Mouse (Mus musculus) MEL (cell line): ENCODE data around the gene Zmat5. TPM values are rescaled to one million over a fixed set of nuclear protein-coding genes. Genes with fewer than 3 reads are reported as not detected.

ENCODE experiments used
- DNase-seq: peaks from one replicate; pipeline ENCODE4 v3.0.0; 2011; ENCODE audit warnings: low read depth, low spot score
- H3K27ac ChIP-seq: 2 replicates; pipeline ENCODE4 v1.5.1; 2012; ENCODE audit warnings: low read depth, mild to moderate bottlenecking, control low read depth, low read length, moderate library complexity; ENCODE audit not compliant: control insufficient read depth
- H3K27me3 ChIP-seq, 2 experiments: fragments of 150-350 bp in 1 of 2; sonication (generic) in 1 of 2; 2 replicates each; pipeline ENCODE4 v1.6.1; 2012; ENCODE audit warnings: low read length in 2 of 2, mild to moderate bottlenecking in 2 of 2, improper control_type of control experiment in 1 of 2, moderate library complexity in 1 of 2; ENCODE audit not compliant: insufficient read depth in 2 of 2, control insufficient read depth in 1 of 2
- H3K36me3 ChIP-seq, 2 experiments: 2 replicates each; pipeline ENCODE4 v1.6.1; 2012 to 2014; ENCODE audit warnings: low read length in 2 of 2, improper control_type of control experiment in 1 of 2, inconsistent platforms in 1 of 2, mild to moderate bottlenecking in 1 of 2; ENCODE audit not compliant: insufficient read depth in 2 of 2, control insufficient read depth in 1 of 2
- H3K4me1 ChIP-seq, 2 experiments: fragments of 150-350 bp in 1 of 2; sonication (generic) in 1 of 2; 2 replicates each; pipeline ENCODE4 v1.6.1; 2012; ENCODE audit warnings: low read length in 2 of 2, improper control_type of control experiment in 1 of 2, mild to moderate bottlenecking in 1 of 2; ENCODE audit not compliant: insufficient read depth in 2 of 2, control insufficient read depth in 1 of 2
- H3K4me3 ChIP-seq, 2 experiments: fragments of 150-350 bp in 1 of 2; sonication (generic) in 1 of 2; 2 replicates each; pipeline ENCODE4 v1.5.1; 2012; ENCODE audit warnings: low read depth in 2 of 2, low read length in 2 of 2, mild to moderate bottlenecking in 2 of 2, moderate library complexity in 2 of 2, control low read depth in 1 of 2, improper control_type of control experiment in 1 of 2; ENCODE audit not compliant: control insufficient read depth in 1 of 2, insufficient read depth in 1 of 2
- H3K79me2 ChIP-seq: 2 replicates; pipeline ENCODE4 v1.6.1; 2012; ENCODE audit warnings: mild to moderate bottlenecking, low read length, moderate library complexity; ENCODE audit not compliant: control insufficient read depth, poor library complexity, insufficient read depth
- H3K9ac ChIP-seq: 2 replicates; pipeline ENCODE4 v1.6.1; 2012; ENCODE audit warnings: low read depth, mild to moderate bottlenecking, control low read depth, low read length, moderate library complexity; ENCODE audit not compliant: control insufficient read depth, poor library complexity, severe bottlenecking
- H3K9me3 ChIP-seq: fragments of 150-350 bp; sonication (generic); replicated peaks from 2 replicates; pipeline ENCODE4 v1.6.1; 2012; ENCODE audit warnings: mild to moderate bottlenecking, low read length, improper control_type of control experiment, moderate library complexity; ENCODE audit not compliant: insufficient read depth
- BHLHE40 ChIP-seq: IDR thresholded peaks from 2 replicates; pipeline ENCODE4 v1.6.1; 2012; ENCODE audit warnings: low read depth, mild to moderate bottlenecking, inconsistent platforms, low read length, improper control_type of control experiment, borderline replicate concordance
- CHD2 ChIP-seq: IDR thresholded peaks from 2 replicates; pipeline ENCODE4 v1.6.1; 2011; ENCODE audit warnings: low read length, improper control_type of control experiment
- CTCF ChIP-seq, 3 experiments: IDR thresholded peaks in 2 of 3; conservative IDR thresholded peaks in 1 of 3; 2 replicates each; pipeline ENCODE4 v1.5.1; 2011 to 2012; ENCODE audit warnings: low read length in 3 of 3, low read depth in 2 of 3, mild to moderate bottlenecking in 2 of 3, improper control_type of control experiment in 1 of 3, inconsistent platforms in 1 of 3, mixed read lengths in 1 of 3, moderate library complexity in 1 of 3; ENCODE audit not compliant: control insufficient read depth in 1 of 3, insufficient read depth in 1 of 3, poor library complexity in 1 of 3, severe bottlenecking in 1 of 3
- E2F4 ChIP-seq: IDR thresholded peaks from 2 replicates; pipeline ENCODE4 v1.6.1; 2011; ENCODE audit warnings: low read depth, low read length, improper control_type of control experiment, borderline replicate concordance
- EP300 ChIP-seq, 2 experiments: IDR thresholded peaks; 2 replicates each; pipeline ENCODE4 v1.6.1; 2011; ENCODE audit warnings: improper control_type of control experiment in 2 of 2, low read length in 2 of 2, low read depth in 1 of 2, mild to moderate bottlenecking in 1 of 2
- GABPA ChIP-seq: IDR thresholded peaks from 2 replicates; pipeline ENCODE4 v1.6.1; 2012; ENCODE audit warnings: low read depth, mild to moderate bottlenecking, inconsistent platforms, low read length, improper control_type of control experiment, moderate library complexity
- GATA1 ChIP-seq: IDR thresholded peaks from 2 replicates; pipeline ENCODE4 v1.6.1; 2011; ENCODE audit warnings: low read depth, low read length, improper control_type of control experiment
- JUND ChIP-seq: IDR thresholded peaks from 2 replicates; pipeline ENCODE4 v1.6.1; 2011; ENCODE audit warnings: low read depth, mild to moderate bottlenecking, improper control_type of control experiment, low read length
- KAT2A ChIP-seq: conservative IDR thresholded peaks from 2 replicates; pipeline ENCODE4 v1.6.1; 2012; ENCODE audit warnings: low read depth, low read length, improper control_type of control experiment, inconsistent platforms
- MAFK ChIP-seq: IDR thresholded peaks from 2 replicates; pipeline ENCODE4 v1.6.1; 2011; ENCODE audit warnings: low read depth, mild to moderate bottlenecking, low read length, improper control_type of control experiment, borderline replicate concordance
- MEF2A ChIP-seq: IDR thresholded peaks from 2 replicates; pipeline ENCODE4 v1.6.1; 2014; ENCODE audit warnings: low read depth, mild to moderate bottlenecking, inconsistent platforms, low read length, improper control_type of control experiment; ENCODE audit not compliant: poor library complexity, insufficient replicate concordance, severe bottlenecking; ENCODE audit errors: extremely low read depth
- NELFE ChIP-seq: IDR thresholded peaks from 2 replicates; pipeline ENCODE4 v1.6.1; 2011; ENCODE audit warnings: low read depth, low read length, improper control_type of control experiment
- POLR2AphosphoS2 ChIP-seq: IDR thresholded peaks from 2 replicates; pipeline ENCODE4 v1.6.1; 2011; ENCODE audit warnings: low read length, improper control_type of control experiment
- POLR2AphosphoS5 ChIP-seq: IDR thresholded peaks from 2 replicates; pipeline ENCODE4 v1.6.1; 2012; ENCODE audit warnings: low read depth, borderline replicate concordance, mild to moderate bottlenecking, inconsistent platforms, low read length, moderate library complexity, mixed read lengths
- RAD21 ChIP-seq: IDR thresholded peaks from 2 replicates; pipeline ENCODE4 v1.6.1; 2011; ENCODE audit warnings: mild to moderate bottlenecking, low read depth, low read length, improper control_type of control experiment
- RCOR1 ChIP-seq: IDR thresholded peaks from 2 replicates; pipeline ENCODE4 v1.6.1; 2012; ENCODE audit warnings: low read depth, mild to moderate bottlenecking, inconsistent platforms, low read length, improper control_type of control experiment
- SIN3A ChIP-seq: IDR thresholded peaks from 2 replicates; pipeline ENCODE4 v1.6.1; 2012; ENCODE audit warnings: low read length, improper control_type of control experiment, inconsistent platforms
- SMC3 ChIP-seq: IDR thresholded peaks from 2 replicates; pipeline ENCODE4 v1.6.1; 2011; ENCODE audit warnings: low read depth, low read length, improper control_type of control experiment
- UBTF ChIP-seq: IDR thresholded peaks from 2 replicates; pipeline ENCODE4 v1.6.1; 2012; ENCODE audit warnings: low read depth, mild to moderate bottlenecking, inconsistent platforms, low read length, improper control_type of control experiment, moderate library complexity, borderline replicate concordance; ENCODE audit not compliant: insufficient read depth
- USF2 ChIP-seq, 2 experiments: IDR thresholded peaks; 2 replicates each; pipeline ENCODE4 v1.6.1; 2011 to 2012; ENCODE audit warnings: improper control_type of control experiment in 2 of 2, low read length in 2 of 2, borderline replicate concordance in 1 of 2, inconsistent platforms in 1 of 2, low read depth in 1 of 2, mild to moderate bottlenecking in 1 of 2; ENCODE audit not compliant: insufficient read depth in 1 of 2
- ZC3H11A ChIP-seq: IDR thresholded peaks from 2 replicates; pipeline ENCODE4 v1.6.1; 2012; ENCODE audit warnings: low read depth, mild to moderate bottlenecking, inconsistent platforms, low read length, improper control_type of control experiment
- ZMIZ1 ChIP-seq: IDR thresholded peaks from 2 replicates; pipeline ENCODE4 v1.6.1; 2012; ENCODE audit warnings: low read depth, mild to moderate bottlenecking, inconsistent platforms, low read length, improper control_type of control experiment, moderate library complexity
- ZNF384 ChIP-seq: IDR thresholded peaks from 2 replicates; pipeline ENCODE4 v1.6.1; 2012; ENCODE audit warnings: low read depth, mild to moderate bottlenecking, inconsistent platforms, low read length, improper control_type of control experiment
- polyA plus RNA-seq, 2 experiments: library from polyadenylated mRNA; stranded (reverse) in 1 of 2; unstranded in 1 of 2; fragments of >175 nt in 1 of 2; fragments of >200 nt in 1 of 2; gene quantifications; 2 replicates each; pipeline versions ENCODE4 v1.2.1 to v1.2.4; 2012; ENCODE audit warnings: low replicate concordance in 2 of 2, low read depth in 1 of 2; ENCODE audit not compliant: insufficient read length in 2 of 2, insufficient read depth in 1 of 2, missing spikeins in 1 of 2
- total RNA-seq: library from RNA; depleted of rRNA; stranded (reverse); fragments of 300-350 nt; gene quantifications from 2 replicates; pipeline ENCODE4 v1.2.3, GENCODE M21; 2012

The Zmat5 gene
- total and polyA plus RNA-seq, 3 experiments = 36.9 to 39.3 TPM; not detected in 1

GRCm38 (mm10) chr11:4772925-4773324 lies 68.4 kb downstream of the Zmat5 start:
- no peak overlapping the region for H3K9ac ChIP-seq
- no peak overlapping the region for H3K4me3 ChIP-seq
- no peaks in the 10 kb centered on the region for H3K9me3 ChIP-seq
- H3K36me3 ChIP-seq = peaks cover 0 to 2% of the 10 kb centered on the region in 2 experiments; a peak in 2 of 4 replicates
- H3K27me3 ChIP-seq = no peaks in the 10 kb centered on the region
- TF ChIP-seq RAD21 (peak; percentile 61), SMC3 (peak; percentile 72), KAT2A (no peak), GABPA (no peak), SIN3A (no peak), NELFE (no peak), MAFK (no peak), EP300 (IDR thresholded peaks at IDR 0.05; ENCODE audit: low read depth in 1 of 2, low read length in 2 of 2) (no peak), CTCF (IDR thresholded peaks at IDR 0.05 in 2 of 3, conservative IDR thresholded peaks at IDR 0.05 in 1 of 3; ENCODE audit: control insufficient read depth in 1 of 3, insufficient read depth in 1 of 3, low read depth in 2 of 3, low read length in 3 of 3, poor library complexity in 1 of 3, severe bottlenecking in 1 of 3) (peak; percentile 81 to 91 (median 82)), ZC3H11A (peak; percentile 39; the same call in 1 of the 2 replicates), MEF2A (no peak)
- peak; percentile 72 for DNase-seq
- H3K27ac ChIP-seq = no peak overlapping the region
- no peaks in the 10 kb centered on the region for H3K4me1 ChIP-seq
- no peaks in the 10 kb centered on the region for H3K79me2 ChIP-seq

GRCm38 (mm10) chr11:4780927-4781326 lies 76.4 kb downstream of the Zmat5 start:
- H3K4me3 ChIP-seq = no peak overlapping the region
- H3K4me1 ChIP-seq = no peaks in the 10 kb centered on the region
- H3K36me3 ChIP-seq = peaks cover 0 to 25% of the 10 kb centered on the region in 2 experiments; a peak in 2 of 4 replicates

GRCm38 (mm10) chr11:4783116-4783515 lies 78.6 kb downstream of the Zmat5 start:
- H3K9me3 ChIP-seq = no peaks in the 10 kb centered on the region
- H3K27ac ChIP-seq = no peak overlapping the region
- H3K9ac ChIP-seq = no peak overlapping the region
- no peaks in the 10 kb centered on the region for H3K79me2 ChIP-seq
- H3K4me3 ChIP-seq = no peak overlapping the region
- H3K36me3 ChIP-seq = peaks cover 0 to 25% of the 10 kb centered on the region in 2 experiments; a peak in 2 of 4 replicates
- H3K27me3 ChIP-seq = no peaks in the 10 kb centered on the region
- no peak for DNase-seq
- TF ChIP-seq ZC3H11A = no peak
- TF ChIP-seq POLR2AphosphoS5 = no peak
- TF ChIP-seq ZMIZ1 = no peak
- TF ChIP-seq UBTF = no peak
- no peak for TF ChIP-seq POLR2AphosphoS2
- TF ChIP-seq EP300 (IDR thresholded peaks at IDR 0.05; ENCODE audit: low read depth in 1 of 2, low read length in 2 of 2) = no peak
- no peak for TF ChIP-seq RCOR1
- TF ChIP-seq USF2 (IDR thresholded peaks at IDR 0.05; ENCODE audit: borderline replicate concordance in 1 of 2, insufficient read depth in 1 of 2, low read depth in 1 of 2, low read length in 2 of 2) = no peak
- TF ChIP-seq E2F4 = no peak
- H3K4me1 ChIP-seq = no peaks in the 10 kb centered on the region

More at GRCm38 (mm10) chr11:4780927-4781326, 76.4 kb downstream of the Zmat5 start:
- Histone ChIP-seq H3K9ac (no peak overlapping the region), H3K79me2 (no peaks in the 10 kb centered on the region), H3K27ac (no peak overlapping the region), H3K9me3 (no peaks in the 10 kb centered on the region), H3K27me3 (no peaks in the 10 kb centered on the region)
- TF ChIP-seq JUND (no peak), USF2 (IDR thresholded peaks at IDR 0.05; ENCODE audit: borderline replicate concordance in 1 of 2, insufficient read depth in 1 of 2, low read depth in 1 of 2, low read length in 2 of 2) (no peak), MAFK (no peak), BHLHE40 (no peak), EP300 (IDR thresholded peaks at IDR 0.05; ENCODE audit: low read depth in 1 of 2, low read length in 2 of 2) (no peak), ZNF384 (no peak), CHD2 (no peak), SMC3 (no peak), POLR2AphosphoS5 (no peak), GATA1 (no peak)
- DNase-seq = no peak
